24 mouse cellular contexts compared by ENCODE assay signal in genomic region chr3:150954897-150955296, GRCm38 (mm10).
DNase-seq lines count a peak whose midpoint lies in the region; ATAC-seq and TF ChIP-seq lines count a peak whose summit lies in the region.
"Had no signal": no experiment of that assay in that cellular context is flagged by ENCODE, and none has a peak within 500 bp of the region (broad histone marks: within the 10 kb centered on the region; RNA-seq: fewer than 3 reads in every experiment).

No protein-coding gene starts in this region.

- no peaks in the 10 kb centered on the region for H3K27me3 ChIP-seq in forebrain, postnatal 0 days (ENCODE audit: insufficient read depth, low read length)
- no peaks in the 10 kb centered on the region for H3K27me3 ChIP-seq in forebrain, embryonic 16.5 days (replicated peaks; ENCODE audit: control insufficient read depth, insufficient read depth, low read length)
- H3K27me3 ChIP-seq in hindbrain, embryonic 10.5 days (ENCODE audit: insufficient read depth, poor library complexity, severe bottlenecking), result no peaks in the 10 kb centered on the region
- H3K27me3 ChIP-seq: embryonic facial prominence, embryonic 13.5 days; forebrain, embryonic 12.5 days; heart, embryonic 15.5 days had no signal

- intact Hi-C loops in left cerebral cortex, postnatal 10 days (cut with DNase I), result no loop called here

- no peak overlapping the region for H3K4me2 ChIP-seq in forebrain, postnatal 0 days (ENCODE audit: low read depth)
- no peak overlapping the region for H3K4me2 ChIP-seq in forebrain, embryonic 16.5 days (ENCODE audit: low read length)
- H3K4me2 ChIP-seq: embryonic facial prominence, embryonic 13.5 days; forebrain, embryonic 12.5 days; heart, embryonic 11.5 days; heart, embryonic 15.5 days; hindbrain, embryonic 14.5 days had no signal

- H3K36me3 ChIP-seq in forebrain, postnatal 0 days (ENCODE audit: insufficient read depth), result no peaks in the 10 kb centered on the region
- H3K36me3 ChIP-seq in forebrain, embryonic 16.5 days (ENCODE audit: control insufficient read depth, insufficient read depth), result no peaks in the 10 kb centered on the region
- H3K36me3 ChIP-seq in hindbrain, embryonic 10.5 days, result no peaks in the 10 kb centered on the region
- H3K36me3 ChIP-seq: embryonic facial prominence, embryonic 13.5 days; forebrain, embryonic 12.5 days; G1E; heart, embryonic 15.5 days had no signal

- 60% methylated on average over 1 of the region's 1 CpGs for WGBS in forebrain, postnatal 0 days
- 60% methylated on average over 1 of the region's 1 CpGs for WGBS in forebrain, embryonic 16.5 days
- WGBS in hindbrain, embryonic 10.5 days, result 70% methylated on average over 1 of the region's 1 CpGs

- TF ChIP-seq CTCF in forebrain, postnatal 0 days (IDR thresholded peaks at IDR 0.05; ENCODE audit: low read depth), result no peak

- ATAC-seq in forebrain, postnatal 0 days, result no peak
- ATAC-seq in forebrain, embryonic 16.5 days, result no peak
- ATAC-seq: CD4-positive, CD25-positive, alpha-beta regulatory T cell, adult 4 months had no signal

- DNase-seq in forebrain, postnatal 0 days, result peak; percentile 16
- peak; percentile 10 to 38 for DNase-seq in left cerebral cortex, postnatal 10 days (ENCODE audit: extremely low spot score in 1 of 2, low spot score in 2 of 2)
- DNase-seq in left cerebral cortex, adult 11 months (ENCODE audit: low spot score), result no peak
- peak; percentile 3 for DNase-seq in right cerebral cortex, adult 18-20 months
- DNase-seq in right cerebral cortex, postnatal 14 days, result no peak
- DNase-seq in telencephalon, adult 2 months (ENCODE audit: low read depth, low spot score), result peak; percentile 22
- DNase-seq in hindbrain, embryonic 10.5 days (ENCODE audit: low spot score), result no peak
- DNase-seq: adrenal gland, adult 8-10 months; adrenal gland, postnatal 36 days; B cell, adult 2 months; cerebellum, adult 11 months; cerebellum, adult 8-10 months; cerebellum, postnatal 14 days; gastrocnemius, postnatal 10 days; heart, adult 18-20 months; heart, postnatal 14 days had no signal

- no peak overlapping the region for H3K4me3 ChIP-seq in forebrain, postnatal 0 days (ENCODE audit: low read depth, low read length)
- H3K4me3 ChIP-seq in forebrain, embryonic 16.5 days (replicated peaks; ENCODE audit: low read length), result no peak overlapping the region
- H3K4me3 ChIP-seq in hindbrain, embryonic 10.5 days, result no peak overlapping the region
- H3K4me3 ChIP-seq: embryonic facial prominence, embryonic 13.5 days; forebrain, embryonic 12.5 days; heart, embryonic 15.5 days had no signal

- no peaks in the 10 kb centered on the region for H3K9me3 ChIP-seq in forebrain, postnatal 0 days (ENCODE audit: low read length)
- H3K9me3 ChIP-seq in forebrain, embryonic 16.5 days (ENCODE audit: control insufficient read depth, low read length), result no peaks in the 10 kb centered on the region
- no peaks in the 10 kb centered on the region for H3K9me3 ChIP-seq in hindbrain, embryonic 10.5 days
- H3K9me3 ChIP-seq: embryonic facial prominence, embryonic 13.5 days; forebrain, embryonic 12.5 days; heart, embryonic 15.5 days had no signal

- H3K4me1 ChIP-seq in forebrain, postnatal 0 days (ENCODE audit: insufficient read depth), result no peaks in the 10 kb centered on the region
- H3K4me1 ChIP-seq in forebrain, embryonic 16.5 days (replicated peaks; ENCODE audit: control insufficient read depth, insufficient read depth, low read length), result no peaks in the 10 kb centered on the region
- H3K4me1 ChIP-seq in hindbrain, embryonic 10.5 days (replicated peaks), result no peaks in the 10 kb centered on the region
- H3K4me1 ChIP-seq: embryonic facial prominence, embryonic 13.5 days; forebrain, embryonic 12.5 days; heart, embryonic 15.5 days had no signal

- H3K27ac ChIP-seq in forebrain, postnatal 0 days (ENCODE audit: low read depth, low read length), result no peak overlapping the region
- H3K27ac ChIP-seq in forebrain, embryonic 16.5 days (ENCODE audit: low read length), result no peak overlapping the region
- no peak overlapping the region for H3K27ac ChIP-seq in hindbrain, embryonic 10.5 days
- H3K27ac ChIP-seq: embryonic facial prominence, embryonic 13.5 days; forebrain, embryonic 12.5 days; heart, embryonic 15.5 days; hindbrain, embryonic 14.5 days had no signal

- H3K9ac ChIP-seq in forebrain, postnatal 0 days, result no peak overlapping the region
- H3K9ac ChIP-seq in forebrain, embryonic 16.5 days (replicated peaks; ENCODE audit: low read depth, low read length), result no peak overlapping the region
- H3K9ac ChIP-seq: embryonic facial prominence, embryonic 13.5 days; forebrain, embryonic 12.5 days; heart, embryonic 15.5 days; hindbrain, embryonic 14.5 days had no signal

Comparison
In these comparisons a context has a peak if more than half of its experiments do, and no peak if none do; other contexts are left out.
1. DNase-seq: peak in forebrain, postnatal 0 days (single experiment), left cerebral cortex, postnatal 10 days (2 of 2), right cerebral cortex, adult 18-20 months (single experiment) and telencephalon, adult 2 months (single experiment); none in left cerebral cortex, adult 11 months (single experiment), right cerebral cortex, postnatal 14 days (single experiment) and hindbrain, embryonic 10.5 days (single experiment).